In the genomic region with DNA sequence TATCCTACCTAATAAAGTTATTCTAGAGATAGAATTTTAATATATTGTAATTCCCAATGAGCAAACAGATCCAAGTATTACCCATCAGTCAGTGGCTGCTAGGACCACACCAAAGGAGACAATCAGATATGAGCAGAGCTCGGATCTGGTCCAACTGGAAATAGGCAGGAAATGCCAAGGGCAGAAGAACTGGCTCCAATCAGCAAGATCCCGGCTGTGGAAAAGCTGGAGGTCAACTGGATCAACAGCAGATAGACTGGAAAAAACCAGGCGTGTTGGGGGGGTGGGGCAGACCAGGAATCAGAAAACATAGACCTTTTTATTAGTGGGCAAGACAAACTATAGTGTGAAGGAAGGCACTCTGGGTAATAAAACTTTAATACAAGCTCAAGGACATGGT, we compare ENCODE assay signal across 18 mouse cellular contexts.
DNase-seq lines count a peak whose midpoint lies in the region; ATAC-seq and TF ChIP-seq lines count a peak whose summit lies in the region.
"Had no signal": no experiment of that assay in that cellular context is flagged by ENCODE, and none has a peak within 500 bp of the region (broad histone marks: within the 10 kb centered on the region; RNA-seq: fewer than 3 reads in every experiment).

No protein-coding gene starts in this region.

- H3K9ac ChIP-seq in heart, embryonic 12.5 days: no peak overlapping the region
- H3K9ac ChIP-seq: hindbrain, embryonic 13.5 days; limb, embryonic 15.5 days had no signal

- H3K27me3 ChIP-seq in heart, embryonic 12.5 days (replicated peaks): no peaks in the 10 kb centered on the region
- H3K27me3 ChIP-seq: hindbrain, embryonic 13.5 days; limb, embryonic 15.5 days; megakaryocyte, embryonic 14.5 days had no signal

- intact Hi-C loops in left cerebral cortex, adult 2 months (cut with DNase I): no loop called here

- H3K36me3 ChIP-seq in heart, embryonic 12.5 days: no peaks in the 10 kb centered on the region
- H3K36me3 ChIP-seq: G1E; hindbrain, embryonic 13.5 days; limb, embryonic 15.5 days had no signal

- DNase-seq in heart, adult 11 months: peak; percentile 65
- DNase-seq in kidney, adult 8-10 months: peak; percentile 34 to 45
- DNase-seq in lung, adult 18-20 months: peak; percentile 44 to 71
- DNase-seq in yolk sac, embryonic 10.5 days (ENCODE audit: low spot score): peak; percentile 19
- no peak for DNase-seq in left cerebral cortex, adult 2 months (ENCODE audit: extremely low spot score in 1 of 2, low spot score in 2 of 2)
- no peak for DNase-seq in neural tube, embryonic 10.5 days (ENCODE audit: extremely low spot score, low spot score)
- no peak for DNase-seq in cerebellum, postnatal 10 days
- DNase-seq: cerebellum, adult 9-10 months; gastrocnemius, postnatal 10 days; layer of hippocampus, adult 9-11 months; right cerebral cortex, adult 18-20 months had no signal

- H3K4me3 ChIP-seq in heart, embryonic 12.5 days: no peak overlapping the region
- no peak overlapping the region for H3K4me3 ChIP-seq in left cerebral cortex, adult 2 months
- H3K4me3 ChIP-seq: hindbrain, embryonic 13.5 days; limb, embryonic 15.5 days; megakaryocyte, embryonic 14.5 days had no signal

- H3K27ac ChIP-seq in heart, embryonic 12.5 days (ENCODE audit: poor library complexity, severe bottlenecking): no peak overlapping the region
- H3K27ac ChIP-seq in left cerebral cortex, adult 2 months: no peak overlapping the region
- H3K27ac ChIP-seq: hindbrain, embryonic 13.5 days; limb, embryonic 15.5 days had no signal

- no peak overlapping the region for H3K4me2 ChIP-seq in heart, embryonic 12.5 days
- H3K4me2 ChIP-seq: hindbrain, embryonic 13.5 days; limb, embryonic 15.5 days had no signal

- WGBS in heart, embryonic 12.5 days: 49% methylated on average over 3 of the region's 3 CpGs

- no peaks in the 10 kb centered on the region for H3K9me3 ChIP-seq in heart, embryonic 12.5 days (replicated peaks)
- H3K9me3 ChIP-seq: hindbrain, embryonic 13.5 days; limb, embryonic 15.5 days; megakaryocyte, embryonic 14.5 days had no signal

- no peak for ATAC-seq in heart, embryonic 12.5 days (ENCODE audit: insufficient number of reproducible peaks, low FRiP score)
- ATAC-seq: CD4-positive, CD25-positive, alpha-beta regulatory T cell, adult 4 months; midbrain, embryonic 16.5 days had no signal

- peaks cover 9% of the 10 kb centered on the region; the same call in 1 of the 2 replicates for H3K4me1 ChIP-seq in heart, embryonic 12.5 days (replicated peaks)
- H3K4me1 ChIP-seq: hindbrain, embryonic 13.5 days; limb, embryonic 15.5 days; megakaryocyte, embryonic 14.5 days had no signal

- TF ChIP-seq CTCF in left cerebral cortex, adult 2 months (IDR thresholded peaks at IDR 0.05): no peak

Comparison
In these comparisons a context has a peak if more than half of its experiments do, and no peak if none do; other contexts are left out.
1. DNase-seq: peak in heart, adult 11 months (single experiment), kidney, adult 8-10 months (2 of 2), lung, adult 18-20 months (2 of 2) and yolk sac, embryonic 10.5 days (single experiment); none in left cerebral cortex, adult 2 months (0 of 2), neural tube, embryonic 10.5 days (single experiment) and cerebellum, postnatal 10 days (0 of 2).